Mouse (Mus musculus): ENCODE data around the gene Tnk1.

Tnk1 gene

DNA sequence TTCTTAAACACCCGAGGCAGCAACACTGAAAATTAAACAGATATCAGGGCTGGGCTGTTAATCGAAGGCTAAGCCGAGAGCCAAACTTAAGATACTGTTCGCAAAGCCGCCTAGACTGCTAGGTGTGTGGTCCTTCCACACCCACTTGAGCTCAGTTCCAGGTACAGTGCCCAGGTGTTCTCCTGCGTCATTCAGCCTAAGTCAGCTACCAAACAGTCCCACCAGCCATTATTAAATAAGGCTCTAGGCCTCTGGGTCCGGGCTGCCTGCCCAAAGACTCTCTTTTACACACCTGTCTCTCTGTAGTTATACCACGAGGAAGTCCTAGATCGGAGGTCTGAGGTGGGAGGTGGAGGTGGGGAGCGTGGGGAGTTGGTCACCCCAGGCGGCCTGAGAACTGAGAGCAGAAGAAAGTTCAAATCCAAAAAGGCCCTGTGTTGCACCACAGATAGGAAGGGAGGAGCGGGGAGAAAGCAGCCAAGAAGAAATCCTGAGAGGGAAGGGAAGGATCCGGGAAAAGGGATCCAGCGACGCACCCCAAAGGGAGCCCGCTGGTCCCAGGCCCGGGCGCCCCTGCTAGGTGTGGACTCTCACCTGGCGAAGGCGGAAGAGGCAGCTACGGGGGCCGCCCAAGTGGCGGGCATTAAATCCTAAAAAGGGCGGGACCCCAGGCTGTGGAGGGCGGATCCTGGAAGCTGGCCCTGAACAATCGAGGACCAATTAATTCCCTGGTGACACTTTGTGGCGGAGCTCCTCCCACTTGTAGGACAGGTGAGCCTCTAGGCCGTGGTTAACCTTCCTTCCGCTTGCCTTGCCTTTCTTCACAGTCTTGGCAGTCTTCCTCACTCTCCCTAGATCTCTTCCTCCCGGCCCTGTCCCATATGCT is at the start of gene Tnk1:
TSS of gene Tnk1 (minus strand) at position 618 of the 886 bp plus-strand sequence.
- no peak for DNase-seq (ENCODE audit: low spot score)

DNA sequence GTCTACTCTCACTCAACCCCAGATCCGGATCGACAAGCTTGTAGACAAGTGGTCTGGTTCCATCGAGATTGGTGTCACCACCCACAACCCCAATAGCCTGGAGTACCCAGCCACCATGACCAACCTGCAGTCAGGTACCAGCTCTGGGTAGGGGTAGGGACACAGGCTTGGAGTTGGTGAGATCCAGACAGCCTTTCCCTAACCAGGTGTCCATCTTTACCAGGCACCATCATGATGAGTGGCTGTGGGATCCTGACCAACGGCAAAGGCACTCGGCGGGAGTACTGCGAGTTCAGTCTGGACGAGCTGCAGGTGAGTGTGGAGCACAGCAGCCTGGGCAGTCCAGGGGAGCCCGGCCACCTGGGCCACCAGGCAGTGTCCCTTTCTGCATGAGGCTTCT is 45.8 kb upstream of the Tnk1 start:
- no peak for DNase-seq (ENCODE audit: low spot score)

DNA sequence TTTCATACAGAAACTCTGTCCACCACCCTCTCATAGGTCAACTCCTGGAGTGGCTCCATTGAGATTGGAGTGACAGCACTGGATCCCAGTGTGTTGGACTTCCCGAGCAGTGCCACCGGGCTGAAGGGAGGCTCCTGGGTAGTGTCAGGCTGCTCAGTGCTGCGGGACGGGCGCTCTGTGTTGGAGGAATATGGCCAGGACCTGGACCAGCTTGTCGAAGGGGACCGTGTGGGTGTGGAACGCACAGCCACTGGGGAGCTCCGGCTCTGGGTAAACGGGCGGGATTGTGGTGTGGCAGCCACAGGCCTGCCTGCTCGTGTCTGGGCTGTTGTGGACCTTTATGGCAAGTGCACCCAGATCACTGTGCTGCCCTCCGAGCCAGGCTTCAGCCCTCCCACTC is 44.4 kb upstream of the Tnk1 start:
- DNase-seq (ENCODE audit: low spot score): no peak

DNA sequence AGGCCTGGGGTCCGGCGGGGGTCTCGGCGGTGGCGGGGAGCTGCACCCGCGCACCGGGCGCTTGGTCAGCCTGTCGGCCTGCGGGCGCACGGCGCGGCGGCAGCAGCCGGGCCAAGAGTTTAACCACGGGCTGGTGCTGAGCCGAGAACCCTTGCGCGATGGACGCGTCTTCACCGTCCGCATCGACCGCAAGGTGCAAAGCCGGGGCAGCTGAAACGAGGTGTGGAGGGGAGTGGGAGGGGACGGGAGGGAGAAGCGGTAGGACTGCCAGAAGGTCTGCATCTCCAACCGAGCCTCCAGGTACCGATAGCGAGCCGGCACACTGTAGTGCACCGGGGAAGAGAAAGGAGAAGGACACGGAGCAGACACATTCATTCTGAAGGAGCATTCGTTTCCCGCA is 43.5 kb upstream of the Tnk1 start:
- peak; percentile 46 for DNase-seq (ENCODE audit: low spot score)

DNA sequence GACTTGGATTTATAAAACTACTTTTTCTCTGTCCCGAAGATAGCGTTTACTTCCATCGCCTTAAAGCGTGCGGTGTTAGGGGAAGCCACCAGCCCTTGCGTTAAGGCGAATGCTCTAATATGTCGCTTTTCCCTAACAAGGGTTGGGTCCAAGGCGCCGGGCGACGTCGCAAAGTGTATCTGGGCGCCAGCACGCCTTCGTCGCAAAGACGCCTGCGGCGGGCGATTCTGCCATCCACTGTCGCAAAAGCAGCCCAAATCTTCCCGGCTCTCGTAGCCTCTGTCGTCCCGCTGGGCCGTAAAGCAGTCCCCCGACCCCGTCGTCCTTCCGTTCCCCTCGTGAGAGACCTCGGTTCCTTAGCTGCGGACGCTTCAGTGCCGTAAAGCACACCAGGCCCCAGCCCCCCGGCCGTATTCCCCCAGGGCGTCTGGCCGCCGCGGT is 42.9 kb upstream of the Tnk1 start:
- peak; percentile 98 for DNase-seq (ENCODE audit: low spot score)

DNA sequence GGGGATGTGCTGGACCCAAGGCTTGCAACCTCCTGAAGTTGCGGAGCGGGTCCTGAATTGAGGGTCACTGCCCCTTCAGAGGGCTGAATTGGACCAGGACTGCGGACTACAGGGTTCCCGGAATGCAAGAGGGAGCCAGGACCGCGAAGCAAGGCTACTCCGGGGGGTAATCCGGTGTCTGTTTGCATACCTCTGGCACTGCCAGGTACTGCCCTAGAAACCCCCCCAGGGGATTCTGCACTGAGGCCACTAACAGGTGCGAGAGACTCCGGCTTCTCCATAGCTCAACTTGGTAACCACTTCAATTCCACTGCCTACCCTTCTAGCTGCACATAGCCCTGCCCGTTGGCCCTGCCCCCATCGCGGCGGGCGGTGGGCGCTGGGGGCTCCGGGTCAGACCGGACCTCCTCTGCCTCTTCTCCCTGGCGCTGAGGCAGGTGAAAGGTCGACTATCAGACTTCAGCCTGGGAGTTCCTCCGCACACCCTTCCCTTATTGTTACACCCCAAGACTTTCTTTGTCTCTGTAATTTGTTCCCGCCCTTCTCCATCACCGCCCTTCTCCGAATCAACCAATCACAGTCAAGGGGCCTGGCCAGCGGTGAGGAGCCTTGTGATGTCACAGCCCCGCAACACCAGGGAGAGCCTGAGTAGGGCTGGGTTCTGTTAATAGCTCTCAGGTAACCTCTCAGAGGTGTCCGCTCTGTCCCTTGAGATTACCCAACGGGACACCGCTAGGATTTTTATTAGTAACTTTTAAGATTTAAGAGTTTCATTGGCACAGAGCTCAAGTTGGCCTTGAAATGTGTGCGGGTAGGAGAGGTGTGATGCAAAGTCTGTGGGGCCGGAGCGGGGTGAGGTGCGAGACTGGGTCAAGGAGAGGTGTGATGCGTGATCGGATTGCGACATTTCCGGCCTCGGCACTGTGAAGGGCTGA is 42.2 kb upstream of the Tnk1 start, which contains the start of the genes 2810408A11Rik and Neurl4:
TSS of gene 2810408A11Rik (minus strand) at position 517 of the 935 bp plus-strand sequence.
TSS of gene Neurl4 (plus strand) at position 602 of the 935 bp plus-strand sequence.
- DNase-seq (ENCODE audit: low spot score): peak; percentile 91

DNA sequence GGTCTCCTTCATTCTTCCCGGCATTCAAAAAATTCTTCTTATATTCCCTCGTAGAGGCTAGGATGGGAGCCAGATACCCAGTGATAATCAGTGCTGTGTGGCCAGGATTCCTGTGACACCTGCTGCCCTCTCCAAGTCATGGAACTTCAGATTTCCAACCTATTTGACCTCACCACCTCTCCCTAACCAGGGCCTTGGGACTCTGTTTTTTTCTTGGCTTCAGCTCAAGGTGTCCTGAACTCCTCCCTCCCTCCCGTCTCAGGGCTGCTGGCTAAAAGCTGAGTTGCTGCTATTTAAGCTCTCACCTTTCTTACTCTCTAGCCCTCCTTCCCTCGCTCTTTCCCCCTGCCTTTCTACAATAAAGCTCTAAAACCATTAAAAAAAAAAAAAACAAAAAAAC is 41.3 kb upstream of the Tnk1 start:
- no peak for DNase-seq (ENCODE audit: low spot score)

DNA sequence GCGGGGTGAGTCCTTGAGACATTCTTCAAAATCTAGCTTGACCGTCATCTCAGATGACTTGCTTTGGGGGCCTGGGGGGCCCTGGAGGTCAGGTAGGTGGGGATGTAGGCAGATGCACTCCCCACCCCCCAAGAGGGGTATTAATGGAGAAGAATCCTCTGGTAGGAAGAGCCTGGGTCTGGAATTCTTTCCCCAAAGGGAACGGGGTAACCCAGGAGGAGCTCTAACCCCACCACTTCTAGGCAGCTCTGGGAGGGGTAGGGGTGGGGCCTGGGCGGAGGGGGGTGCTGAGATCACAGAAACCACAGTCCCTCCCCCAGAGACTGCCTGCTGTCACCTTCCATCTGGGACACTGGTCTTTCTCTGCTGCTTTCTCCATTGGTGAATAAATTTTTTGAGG is 36.8 kb upstream of the Tnk1 start, which contains the start of gene Acap1:
TSS of gene Acap1 (minus strand) at position 249 of the 400 bp plus-strand sequence.
- DNase-seq (ENCODE audit: low spot score): no peak

DNA sequence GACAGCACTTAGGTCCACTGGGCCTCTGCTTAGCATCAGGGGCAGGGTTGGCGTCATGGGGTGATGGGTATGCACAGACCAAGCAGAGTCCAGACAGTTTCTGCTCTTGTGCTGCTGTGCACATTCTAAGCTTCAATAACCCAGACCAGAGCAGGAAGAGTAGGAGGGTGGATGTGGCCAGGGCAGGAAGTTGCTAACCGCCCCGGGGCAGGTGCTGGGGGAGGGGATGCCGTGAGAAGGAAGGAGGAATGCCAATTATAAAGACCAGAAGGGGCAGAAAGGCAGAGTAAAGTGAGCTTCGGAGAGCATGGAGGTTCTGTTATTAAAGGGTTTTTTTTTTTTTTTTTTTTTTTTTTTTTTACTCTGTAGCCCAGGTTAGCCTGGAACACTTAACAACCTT is 36.1 kb upstream of the Tnk1 start:
- DNase-seq (ENCODE audit: low spot score): no peak

DNA sequence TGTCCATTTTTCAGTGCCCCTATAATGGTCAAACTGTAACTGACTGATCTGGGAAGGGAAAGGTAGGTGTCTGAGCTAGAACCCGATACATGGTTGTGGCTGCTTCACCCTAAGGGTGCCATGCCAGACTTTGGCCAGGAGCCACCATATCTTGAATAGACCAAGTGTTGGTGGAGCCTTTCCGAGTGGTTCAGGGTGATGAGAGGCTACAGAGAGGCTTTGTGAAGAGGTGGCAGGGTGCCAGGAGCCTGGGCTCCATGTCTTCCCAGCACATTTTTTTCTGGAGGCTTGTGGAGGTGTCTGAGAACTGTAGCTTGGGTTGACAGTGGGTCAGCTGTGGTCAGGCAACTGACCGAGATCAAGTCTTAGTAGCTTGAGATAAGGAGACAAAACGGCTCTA is 33.0 kb upstream of the Tnk1 start:
- DNase-seq (ENCODE audit: low spot score): no peak

DNA sequence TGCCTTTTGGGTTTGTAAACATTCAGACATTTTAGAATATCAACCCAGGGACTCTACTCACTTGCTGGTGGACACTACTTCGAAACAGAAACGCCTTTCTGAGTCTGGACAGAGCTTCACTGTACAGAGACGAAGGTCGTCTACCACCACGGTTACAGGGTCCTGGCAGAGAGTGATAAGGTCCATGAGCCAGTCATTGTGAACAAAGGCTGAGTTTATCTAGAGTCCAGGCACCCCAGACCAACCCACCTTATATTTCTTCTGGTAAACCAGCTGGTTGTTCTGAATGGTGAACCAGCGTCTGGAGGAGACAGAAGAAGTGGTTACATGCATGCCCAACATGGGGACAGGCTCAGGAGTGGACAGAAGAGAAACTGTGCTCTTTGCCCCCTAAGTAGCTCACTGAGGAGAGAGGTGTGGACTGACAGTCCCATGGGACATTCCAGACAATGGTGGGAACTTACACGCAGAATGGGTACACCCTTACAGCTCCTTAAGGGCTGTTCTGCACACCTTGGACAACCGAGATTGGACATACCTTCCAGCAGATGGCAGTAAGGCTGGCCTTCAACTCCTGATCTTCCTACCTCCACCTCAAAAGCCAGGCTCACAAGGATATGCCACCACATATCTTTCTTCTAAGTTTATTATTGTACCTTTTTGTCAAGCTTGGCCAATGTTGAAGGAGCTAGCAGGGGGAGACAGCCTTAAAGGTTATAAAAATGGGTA is 28.5 kb upstream of the Tnk1 start:
- DNase-seq (ENCODE audit: low spot score): no peak

DNA sequence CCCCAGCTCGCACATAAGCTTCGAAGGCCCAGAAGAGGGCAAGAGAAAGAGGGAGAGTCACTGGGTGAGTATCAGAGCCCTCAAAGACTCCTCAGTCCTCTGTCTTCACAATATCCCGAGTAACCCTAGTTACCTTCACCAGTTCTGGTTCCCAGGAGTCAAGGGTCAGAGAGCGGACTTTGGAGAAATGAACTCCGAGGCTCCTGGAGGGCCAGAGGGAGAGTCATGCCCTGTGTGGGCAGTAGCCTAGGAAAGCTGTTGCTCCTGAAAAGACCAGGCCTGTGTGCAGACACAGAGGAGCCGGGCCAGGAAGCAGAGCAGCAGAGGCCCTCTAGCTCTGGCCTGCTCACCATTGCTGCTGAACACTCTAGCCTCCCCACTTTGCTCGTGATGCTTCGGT is 26.1 kb upstream of the Tnk1 start:
- no peak for DNase-seq (ENCODE audit: low spot score)

DNA sequence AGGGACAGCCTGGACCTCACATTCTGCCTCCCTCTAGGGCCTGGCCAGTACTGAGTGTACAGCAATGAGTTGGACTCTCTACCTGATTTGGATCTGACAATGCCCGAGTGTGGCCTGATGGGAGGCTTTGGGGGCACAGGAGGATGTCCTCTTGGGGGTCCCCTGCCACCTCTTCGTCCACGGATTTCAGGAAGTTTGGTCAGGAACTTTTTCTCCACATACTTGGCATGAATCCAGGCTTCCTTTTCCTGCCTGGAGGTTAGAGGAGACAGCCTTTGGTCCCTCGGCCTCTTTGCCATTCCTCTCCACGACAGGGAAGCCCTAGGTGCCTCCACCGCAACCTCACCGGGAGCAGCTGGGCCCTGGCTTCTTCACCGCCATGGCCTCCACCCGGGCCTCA is 25.7 kb upstream of the Tnk1 start:
- DNase-seq (ENCODE audit: low spot score): no peak

DNA sequence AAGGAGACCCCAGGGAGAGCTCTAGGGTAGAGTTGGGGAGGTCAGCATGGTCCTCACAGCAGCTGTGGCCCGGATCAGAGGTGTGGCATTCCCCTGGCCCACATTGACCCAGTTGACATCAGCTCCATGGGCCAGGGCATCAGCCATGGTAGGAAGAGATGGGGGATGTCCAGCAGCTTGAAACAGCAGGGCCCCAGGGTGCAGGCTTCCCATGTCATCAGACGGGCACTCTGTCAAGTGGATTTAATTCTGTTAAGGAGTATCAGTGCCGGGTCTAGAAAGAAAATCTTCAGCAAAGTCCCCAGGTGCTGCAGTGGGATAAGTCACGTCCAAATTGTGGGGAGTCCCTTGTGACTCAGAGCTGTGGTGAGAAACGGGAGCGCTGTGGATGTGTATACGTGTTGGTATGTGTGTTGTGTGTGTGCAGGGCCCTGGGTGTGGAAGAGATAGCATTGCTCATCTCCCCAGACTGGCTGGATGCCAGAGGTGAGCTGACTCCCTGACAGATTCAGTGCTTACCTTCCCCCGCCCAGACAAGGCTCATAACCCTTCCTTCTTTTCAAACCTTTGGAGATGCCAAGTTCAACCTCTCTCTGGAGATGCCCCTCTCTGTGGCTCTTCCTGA is 25.1 kb upstream of the Tnk1 start:
- no peak for DNase-seq (ENCODE audit: low spot score)

DNA sequence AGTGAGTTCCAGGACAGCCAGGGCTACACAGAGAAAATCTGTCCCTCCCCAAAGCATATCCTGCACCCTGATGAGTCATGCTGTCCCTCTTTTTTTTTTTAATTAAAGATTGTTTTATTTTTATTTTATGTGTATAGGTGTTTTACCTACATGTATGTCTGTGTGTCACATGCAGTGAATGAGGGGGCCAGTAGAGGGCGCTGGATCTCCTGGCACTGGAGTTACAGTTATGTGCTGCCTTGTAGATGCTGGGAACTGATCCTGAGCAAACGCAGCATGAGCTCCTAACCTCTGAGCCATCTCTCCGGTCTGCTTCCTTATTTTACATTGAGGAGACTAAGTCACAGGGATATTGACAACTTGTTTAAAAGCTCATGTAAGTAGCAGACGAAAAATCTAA is 24.5 kb upstream of the Tnk1 start:
- DNase-seq (ENCODE audit: low spot score): no peak

DNA sequence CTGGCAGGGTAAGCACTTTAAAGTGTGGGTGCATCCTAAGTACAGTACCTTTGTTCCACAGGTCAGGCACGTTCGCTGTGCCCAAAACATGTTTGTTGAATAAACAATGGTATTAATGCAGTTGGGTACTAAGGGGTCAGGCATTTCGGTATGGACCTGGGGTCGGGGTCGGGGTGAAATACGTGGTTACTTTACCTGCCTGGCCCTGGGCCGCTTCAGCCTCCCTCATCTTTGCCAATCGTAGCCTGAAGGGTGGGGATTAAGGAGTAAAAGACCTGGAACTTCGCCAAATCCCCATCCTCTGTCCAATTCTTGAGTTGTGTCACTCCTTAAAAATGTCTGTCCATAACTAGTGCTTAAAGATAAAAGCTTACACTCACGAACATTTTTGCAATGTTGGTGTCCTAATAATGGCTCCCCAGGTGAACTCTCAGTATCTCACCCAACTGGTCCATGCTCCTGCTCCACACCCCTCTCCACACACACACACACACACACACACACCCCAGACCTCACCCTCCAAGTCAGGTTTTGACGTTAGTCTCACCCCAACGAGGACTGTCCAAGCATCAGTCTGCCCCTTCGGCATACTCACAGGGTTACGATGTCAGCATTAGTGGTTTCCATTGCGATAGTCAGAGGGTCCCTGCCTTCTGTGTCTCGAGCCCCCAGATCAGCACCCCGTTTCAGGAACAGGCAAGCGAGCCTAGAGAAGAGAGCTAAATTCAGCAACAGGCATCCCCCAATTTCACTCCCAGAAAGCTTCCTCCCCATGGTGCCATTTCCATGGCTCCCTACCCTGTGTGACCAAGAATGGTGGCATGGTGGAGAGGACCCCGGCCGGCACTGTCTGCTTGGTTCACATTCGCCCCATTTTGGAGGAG is 23.5 kb upstream of the Tnk1 start:
- no peak for DNase-seq (ENCODE audit: low spot score)

DNA sequence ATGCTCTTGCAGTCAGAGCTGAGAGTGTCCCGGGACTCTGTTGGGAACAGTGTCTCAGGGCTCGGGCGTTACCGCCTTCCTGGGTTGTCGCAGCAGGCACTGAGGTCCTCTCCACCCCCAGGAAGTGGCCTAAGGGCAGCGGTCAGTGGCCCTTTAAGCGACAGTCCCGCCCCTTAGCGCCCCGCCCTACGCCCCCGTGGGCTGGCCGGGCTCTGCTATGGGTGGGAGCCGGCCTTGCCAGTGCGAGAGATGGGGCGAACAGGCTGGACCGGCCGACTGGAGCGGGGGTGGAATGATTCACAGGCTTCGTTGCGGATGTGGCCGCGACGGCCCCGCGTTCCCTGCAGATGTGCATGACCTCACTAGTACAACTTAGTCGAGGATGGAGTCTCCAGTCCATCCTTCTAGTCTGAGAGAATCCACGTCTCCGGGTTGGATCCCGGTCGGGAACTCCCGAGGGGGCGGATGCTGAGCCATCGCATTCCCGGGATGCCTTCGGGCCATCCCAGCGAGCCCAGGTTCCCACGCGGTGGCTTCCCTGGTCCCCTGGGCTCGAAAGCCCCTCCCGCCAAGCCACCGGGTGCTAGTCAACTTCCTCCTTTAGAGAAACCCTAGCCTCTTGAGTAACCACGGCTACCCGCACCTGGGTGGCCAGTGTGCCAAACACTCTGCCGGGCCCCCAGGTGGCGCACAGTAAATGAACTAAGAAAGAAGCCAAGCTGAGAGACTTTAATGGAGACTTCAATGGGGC is 22.5 kb upstream of the Tnk1 start, which contains the start of gene Kctd11:
TSS of gene Kctd11 (minus strand) at position 554 of the 751 bp plus-strand sequence.
- peak; percentile 87 for DNase-seq (ENCODE audit: low spot score)

DNA sequence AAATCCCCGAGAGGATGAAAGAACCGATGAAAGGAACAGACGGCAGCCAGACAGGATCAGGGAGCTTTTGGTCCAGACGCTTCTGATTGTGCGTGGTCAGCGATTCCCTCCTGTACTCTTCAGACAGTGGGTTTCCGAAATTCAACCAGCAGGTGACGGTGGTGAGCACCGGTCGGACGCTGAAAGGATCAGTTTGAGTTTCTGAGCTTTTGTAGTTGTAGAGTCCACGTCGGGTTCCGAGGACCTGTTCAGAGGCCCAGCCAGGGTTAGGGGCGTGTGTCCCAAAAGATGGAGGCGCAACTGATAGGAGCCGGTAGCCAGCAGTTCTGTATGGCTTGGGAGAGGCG is 21.9 kb upstream of the Tnk1 start:
- peak; percentile 87 for DNase-seq (ENCODE audit: low spot score)

DNA sequence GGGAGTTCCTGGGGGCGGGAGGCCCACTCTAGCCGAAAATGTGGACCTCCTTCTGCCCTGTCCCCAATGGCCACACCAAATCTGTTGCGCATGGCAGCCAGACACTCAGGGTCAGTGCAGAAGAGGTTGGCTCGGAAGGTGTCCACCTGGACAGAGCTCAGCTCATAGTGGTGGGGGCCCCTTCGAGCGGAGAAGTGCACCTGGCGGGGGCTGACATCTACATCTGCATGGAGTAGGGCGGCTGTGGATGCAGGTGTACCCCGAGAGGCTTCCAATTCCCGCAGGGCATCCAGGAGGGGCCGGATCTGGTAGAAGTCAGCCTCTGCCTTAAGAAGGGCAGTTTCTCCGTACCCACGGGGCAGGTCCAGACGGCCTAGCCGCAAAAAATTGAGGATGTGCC is 21.2 kb upstream of the Tnk1 start:
- DNase-seq (ENCODE audit: low spot score): no peak

DNA sequence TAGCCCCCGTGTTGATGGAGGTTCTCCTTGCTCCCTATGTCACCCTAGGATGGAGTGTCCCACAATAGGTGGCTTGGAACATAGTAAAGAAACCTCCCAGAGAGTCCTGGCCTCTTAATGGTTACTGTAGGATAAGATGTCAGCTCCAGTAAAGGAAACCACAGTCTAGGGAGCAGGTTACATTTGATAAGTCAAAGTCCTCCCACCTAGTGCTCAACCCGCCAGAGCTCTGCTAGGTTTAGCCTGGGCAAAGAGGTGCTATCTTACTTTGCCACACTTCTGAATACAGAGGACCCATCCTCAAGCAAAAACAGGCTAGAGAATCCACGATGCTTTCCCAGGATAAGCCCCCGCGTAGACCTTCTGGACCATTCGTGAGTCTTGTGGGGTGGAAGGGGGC is 20.4 kb upstream of the Tnk1 start:
- no peak for DNase-seq (ENCODE audit: low spot score)
